ENCODE assay signal across 34 mouse cellular contexts in the genomic region with DNA sequence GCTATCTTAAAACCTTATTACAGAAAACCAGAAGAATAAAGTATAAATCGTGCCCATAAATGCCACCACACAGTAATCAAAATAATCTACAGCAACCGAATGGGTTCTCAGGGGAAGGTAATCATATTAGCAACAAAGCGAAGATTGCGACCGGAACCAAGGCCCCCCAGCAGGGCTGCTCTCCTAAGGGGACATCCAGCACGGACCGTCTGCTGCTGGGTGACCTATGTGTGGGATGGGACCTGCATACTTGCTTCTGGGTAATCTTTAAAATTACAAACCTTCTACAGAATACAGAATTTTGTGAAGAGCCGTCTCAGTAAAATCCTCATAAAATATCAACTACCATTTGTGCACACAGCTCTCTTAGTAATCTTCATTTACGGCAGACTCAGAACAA.
"Had no signal": no experiment of that assay in that cellular context is flagged by ENCODE, and none has a peak within 500 bp of the region (broad histone marks: within the 10 kb centered on the region; RNA-seq: fewer than 3 reads in every experiment).

No protein-coding gene starts in this region.

- H3K27ac ChIP-seq: heart, embryonic 10.5 days; heart, embryonic 13.5 days; heart, embryonic 15.5 days; hindbrain, embryonic 10.5 days; hindbrain, embryonic 12.5 days; hindbrain, embryonic 13.5 days; hindbrain, embryonic 14.5 days; hindbrain, embryonic 15.5 days; hindbrain, postnatal 0 days; intestine, embryonic 15.5 days; kidney, embryonic 15.5 days; kidney, postnatal 0 days; layer of hippocampus, adult 2 months had no signal

- DNase-seq: heart, postnatal 14 days; heart, postnatal 36 days; heart, postnatal 4 days; kidney, adult 11 months; kidney, adult 18-20 months; kidney, adult 2 months; kidney, adult 8-10 months; kidney, adult 9 months; kidney, postnatal 10 days; kidney, postnatal 14 days; kidney, postnatal 25 days; kidney, postnatal 36 days; kidney, postnatal 4 days; layer of hippocampus, adult 9-11 months; layer of hippocampus, postnatal 36 days had no signal

- ATAC-seq: hindbrain, embryonic 16.5 days; hindbrain, postnatal 0 days; inflammation-experienced regulatory T-cells, adult 6 months; intestine, embryonic 15.5 days; intestine, embryonic 16.5 days; intestine, postnatal 0 days had no signal

- H3K4me3 ChIP-seq: heart, embryonic 10.5 days; heart, embryonic 12.5 days; heart, embryonic 13.5 days; heart, embryonic 15.5 days; hindbrain, embryonic 10.5 days; hindbrain, embryonic 12.5 days; hindbrain, embryonic 13.5 days; hindbrain, embryonic 15.5 days; intestine, embryonic 15.5 days; kidney, embryonic 15.5 days; layer of hippocampus, adult 2 months had no signal

- H3K9me3 ChIP-seq: heart, embryonic 10.5 days; heart, embryonic 12.5 days; heart, embryonic 13.5 days; heart, embryonic 15.5 days; hindbrain, embryonic 10.5 days; hindbrain, embryonic 12.5 days; hindbrain, embryonic 13.5 days; hindbrain, embryonic 15.5 days; intestine, embryonic 15.5 days; kidney, embryonic 15.5 days had no signal

- H3K9ac ChIP-seq: heart, embryonic 12.5 days; heart, embryonic 13.5 days; heart, embryonic 15.5 days; hindbrain, embryonic 12.5 days; hindbrain, embryonic 13.5 days; hindbrain, embryonic 14.5 days; hindbrain, embryonic 15.5 days; intestine, embryonic 15.5 days; kidney, embryonic 15.5 days had no signal

- H3K4me2 ChIP-seq: heart, embryonic 11.5 days; heart, embryonic 12.5 days; heart, embryonic 13.5 days; heart, embryonic 15.5 days; hindbrain, embryonic 12.5 days; hindbrain, embryonic 13.5 days; hindbrain, embryonic 14.5 days; hindbrain, embryonic 15.5 days; intestine, embryonic 15.5 days; kidney, embryonic 15.5 days had no signal

- H3K27me3 ChIP-seq: heart, embryonic 12.5 days; heart, embryonic 13.5 days; heart, embryonic 15.5 days; hindbrain, embryonic 12.5 days; hindbrain, embryonic 13.5 days; hindbrain, embryonic 15.5 days; intestine, embryonic 15.5 days; kidney, embryonic 15.5 days had no signal

- H3K4me1 ChIP-seq: heart, embryonic 13.5 days; heart, embryonic 15.5 days; hindbrain, embryonic 10.5 days; hindbrain, embryonic 12.5 days; hindbrain, embryonic 13.5 days; hindbrain, embryonic 15.5 days; intestine, embryonic 15.5 days; kidney, embryonic 15.5 days had no signal
